Mouse (Mus musculus): ENCODE measurements around the gene Pacs2.

Pacs2 gene

DNA sequence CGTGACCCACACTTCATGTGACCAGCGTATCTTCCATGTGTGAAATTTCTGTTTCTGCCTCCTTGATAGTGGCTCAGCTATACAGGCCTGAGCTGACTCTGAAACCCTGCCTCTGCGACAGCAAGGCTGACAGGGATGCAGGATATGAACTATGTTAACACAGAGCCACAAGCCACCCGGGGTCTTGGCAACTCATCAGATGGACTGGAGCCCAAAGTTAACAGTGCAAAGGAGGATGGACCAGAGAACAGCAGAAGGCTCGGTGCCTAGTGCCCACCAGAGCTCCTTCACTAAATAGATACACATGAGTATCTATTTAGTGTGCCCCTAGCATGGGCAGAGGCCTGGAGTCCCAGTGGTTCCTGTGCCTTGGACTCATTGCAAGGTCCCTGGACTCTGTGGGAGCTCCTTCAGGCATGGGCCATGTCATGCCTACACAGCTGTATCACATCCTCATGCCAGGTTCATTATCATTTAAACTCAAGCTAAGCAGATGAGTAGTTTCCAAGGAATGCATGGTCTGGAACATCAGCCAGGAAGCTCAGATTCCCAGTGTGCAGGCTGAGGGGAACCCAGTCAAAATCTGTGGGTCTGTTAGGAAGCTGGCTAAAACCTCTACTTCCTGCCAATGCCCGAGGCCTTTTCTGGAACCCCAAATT is 2.5 kb upstream of the Pacs2 start:
- CTCF ChIA-PET = interaction anchor here (0.8 kb wide), 1 partner anchor 41 kb away, joined by 3 read pairs; no protein-coding TSS in a partner anchor

DNA sequence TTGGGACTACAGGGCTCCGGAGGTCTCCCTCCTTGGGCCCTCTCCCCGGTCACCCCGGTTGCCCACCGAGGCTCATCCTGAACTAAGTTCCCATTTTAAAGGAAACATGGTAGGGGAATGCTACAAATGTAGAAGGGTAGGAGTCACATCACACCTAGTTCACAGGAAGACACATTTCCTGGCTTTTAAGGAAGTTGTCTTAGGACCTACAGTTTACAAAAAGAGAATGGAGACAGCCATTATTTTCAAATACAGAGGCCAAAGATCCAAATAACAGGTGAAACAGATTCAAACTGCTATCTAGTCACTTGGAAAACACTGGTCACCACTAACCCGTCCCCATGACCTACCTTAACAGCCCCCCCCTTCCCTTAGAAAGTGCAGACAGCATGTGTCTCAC is 1.9 kb upstream of the Pacs2 start:
- CTCF ChIA-PET = interaction anchor here (0.8 kb wide), 1 partner anchor 41 kb away, joined by 3 read pairs; no protein-coding TSS in a partner anchor

DNA sequence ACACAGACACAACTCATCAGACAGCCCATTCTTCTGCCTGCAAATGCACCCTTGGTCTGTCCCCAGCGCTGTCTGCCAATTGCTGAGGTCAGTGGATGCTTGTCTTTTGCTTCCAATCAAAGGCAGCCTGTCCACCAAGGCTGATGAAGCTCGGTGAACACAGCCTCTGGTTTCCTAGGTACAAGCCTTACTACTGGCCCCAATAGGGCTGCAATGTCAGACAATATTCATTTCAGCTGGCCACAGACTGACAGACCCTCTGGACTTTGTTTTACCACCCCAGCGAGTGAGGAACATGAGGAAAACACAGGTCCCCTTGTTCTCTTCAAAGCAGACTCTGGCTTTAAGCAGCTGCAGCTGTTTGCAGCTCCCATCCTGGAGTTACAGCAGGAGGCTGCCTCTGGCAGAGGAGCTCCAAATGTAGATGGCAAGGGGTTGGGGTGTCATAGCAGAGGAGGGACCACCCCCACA is 1.3 kb upstream of the Pacs2 start:
- CTCF ChIA-PET = interaction anchor here (0.9 kb wide), 1 partner anchor 9 kb away, joined by 3 read pairs; no protein-coding TSS in a partner anchor

DNA sequence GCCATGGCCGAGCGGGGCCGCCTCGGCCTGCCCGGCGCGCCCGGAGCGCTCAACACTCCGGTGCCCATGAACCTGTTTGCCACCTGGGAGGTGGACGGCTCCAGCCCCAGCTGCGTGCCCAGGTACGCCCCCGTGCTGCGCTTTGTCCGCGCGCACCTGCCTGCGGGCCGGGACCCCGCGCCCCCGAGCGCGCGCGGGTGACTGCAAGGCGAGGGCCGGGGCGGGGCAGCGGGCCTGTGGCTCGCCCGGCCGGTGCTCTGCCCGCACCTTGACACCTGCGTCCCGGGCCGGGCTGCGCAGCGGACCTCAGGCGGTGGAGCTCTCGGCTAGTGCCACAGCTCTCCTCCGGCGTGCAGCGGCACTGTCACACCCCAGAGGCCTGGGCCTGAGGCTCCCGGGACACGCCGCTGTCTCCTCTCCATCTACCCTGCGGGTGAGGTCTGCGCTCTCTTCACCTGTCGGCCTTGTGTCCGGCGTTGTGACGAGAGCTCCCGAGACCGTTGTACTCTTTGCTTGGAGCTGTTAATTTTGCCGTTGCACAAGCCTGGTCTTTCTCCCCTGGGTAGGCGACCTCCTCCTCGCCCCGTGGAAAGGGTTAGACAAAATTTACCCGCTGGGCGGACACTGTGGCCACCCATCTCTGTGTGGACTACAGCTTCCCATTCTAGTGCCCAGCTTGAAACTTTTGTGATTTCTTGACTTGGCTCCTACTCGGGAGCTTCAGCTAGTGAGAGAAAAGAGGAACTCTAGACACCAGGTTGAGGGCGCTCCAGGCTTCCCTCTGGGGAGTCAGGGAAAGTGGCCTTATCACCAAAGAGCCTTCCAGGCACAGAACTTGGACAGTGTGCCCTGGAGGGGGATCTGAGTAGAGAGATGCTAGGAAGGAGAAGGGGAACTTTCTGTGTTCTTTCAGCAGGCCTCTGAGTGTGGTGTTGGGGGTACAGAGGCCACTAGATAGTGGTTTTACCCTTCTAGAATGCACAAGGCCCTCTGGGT is 551 bp downstream of the Pacs2 start:
- CTCF ChIA-PET = no interaction called here

DNA sequence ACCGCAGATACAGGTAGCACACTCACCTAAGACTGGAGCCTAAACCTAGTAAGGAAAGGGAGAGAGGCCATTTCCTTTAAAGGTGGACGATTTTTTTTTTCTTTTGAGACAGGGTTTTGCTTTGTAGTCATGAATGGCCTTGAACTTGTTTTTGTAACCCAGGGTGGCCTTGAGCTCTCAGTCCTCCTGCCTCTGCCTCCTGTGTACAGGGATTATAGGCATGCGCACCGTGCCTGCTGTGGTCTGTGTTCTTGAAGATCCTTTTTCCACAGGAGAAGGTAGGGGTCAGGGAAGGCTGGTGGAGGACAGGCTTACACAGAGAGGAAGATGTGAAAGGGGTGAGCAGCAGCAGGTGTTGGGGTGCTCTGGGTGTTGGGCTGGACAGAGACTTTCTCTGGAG is 1.6 kb downstream of the Pacs2 start:
- CTCF ChIA-PET = no interaction called here

DNA sequence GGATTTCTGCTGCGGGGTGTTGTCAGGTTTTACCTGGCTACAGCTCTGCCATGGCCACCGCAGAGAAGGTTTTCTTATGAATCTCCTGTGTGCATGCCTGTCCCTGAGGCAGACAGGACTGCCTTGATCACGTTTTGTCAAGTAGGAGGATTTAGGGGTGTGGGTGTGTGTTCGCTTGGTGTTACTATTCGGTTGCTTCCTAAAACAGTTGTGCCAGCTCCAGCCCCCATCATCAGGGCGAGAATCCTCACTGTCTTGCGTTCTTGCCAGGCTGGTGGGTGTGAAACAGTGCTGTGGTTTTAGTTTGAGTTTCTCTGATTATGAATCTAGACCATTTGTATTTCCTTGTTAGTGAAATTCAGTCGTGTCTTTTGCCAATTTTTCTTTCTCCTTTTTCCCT is 2.7 kb downstream of the Pacs2 start:
- CTCF ChIA-PET = no interaction called here

DNA sequence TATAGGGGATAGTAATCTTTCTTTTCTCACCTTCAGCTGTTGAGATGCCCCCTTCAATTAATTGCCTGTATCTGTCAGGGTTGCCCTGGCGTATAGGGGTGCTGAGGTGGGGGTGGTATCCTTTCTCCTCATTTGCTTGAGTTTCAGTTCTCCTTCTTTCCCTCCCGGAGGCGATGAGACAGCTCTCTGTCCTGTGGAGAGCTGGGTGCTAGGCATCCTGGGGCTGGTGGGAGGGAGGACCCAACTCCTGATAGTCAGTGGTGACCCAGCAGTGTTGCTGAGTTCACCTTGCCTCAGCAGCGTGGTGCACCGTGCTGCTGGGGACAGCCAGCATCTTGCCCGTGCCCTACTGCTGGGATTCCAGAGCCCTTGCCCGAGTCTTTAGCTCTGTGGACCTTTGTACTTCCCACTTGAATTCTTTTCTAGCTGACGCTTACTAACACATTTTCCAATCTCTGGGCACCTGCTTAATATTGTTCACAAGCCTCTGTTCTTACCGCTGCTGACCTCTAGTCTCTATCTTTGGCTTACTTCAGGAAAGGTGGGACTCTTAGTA is 3.2 kb downstream of the Pacs2 start:
- CTCF ChIA-PET = interaction anchor here (0.7 kb wide), 1 partner anchor 160 kb away, joined by 3 read pairs; no protein-coding TSS in a partner anchor

DNA sequence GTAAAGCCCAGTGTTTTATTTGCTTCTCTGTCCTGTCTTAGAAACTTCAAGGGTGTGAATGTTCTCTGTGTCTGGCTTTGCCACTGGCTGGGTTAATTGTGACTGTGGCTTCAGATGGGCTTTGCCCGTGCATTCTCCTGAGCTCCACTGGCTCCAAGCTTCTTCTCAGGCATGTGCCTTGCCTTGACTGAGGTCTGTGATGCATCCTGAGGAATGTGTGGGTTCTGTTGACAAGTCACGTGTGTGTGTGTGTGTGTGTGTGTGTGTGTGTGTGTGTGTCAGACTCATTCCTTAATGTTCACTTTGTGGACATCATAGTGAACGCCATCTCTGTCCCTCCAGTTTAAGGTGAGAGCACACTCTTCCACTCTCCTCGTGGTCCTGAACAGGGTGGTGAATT is 4.5 kb downstream of the Pacs2 start:
- CTCF ChIA-PET = interaction anchor here (0.7 kb wide), 1 partner anchor 58 kb away, joined by 6 read pairs; no protein-coding TSS in a partner anchor

DNA sequence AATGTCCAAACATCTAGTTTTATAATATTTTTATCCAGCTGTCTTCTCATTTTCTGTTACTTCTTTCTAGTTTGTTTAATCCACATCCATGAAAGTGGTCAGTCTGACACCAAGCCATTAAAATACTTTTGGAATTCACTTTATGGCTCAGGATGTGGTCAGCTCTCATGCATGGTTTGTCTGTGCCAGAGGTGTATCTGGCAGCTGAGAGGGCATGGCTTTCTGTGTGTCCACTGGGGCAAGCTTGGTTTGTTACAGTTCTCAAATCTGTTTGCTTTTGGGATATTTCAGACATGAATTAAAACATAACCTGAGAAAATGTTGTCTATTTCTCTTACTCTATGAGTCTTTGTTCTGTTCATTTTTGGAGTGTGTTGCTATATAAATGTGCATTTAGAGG is 7.2 kb downstream of the Pacs2 start:
- CTCF ChIA-PET = no interaction called here

DNA sequence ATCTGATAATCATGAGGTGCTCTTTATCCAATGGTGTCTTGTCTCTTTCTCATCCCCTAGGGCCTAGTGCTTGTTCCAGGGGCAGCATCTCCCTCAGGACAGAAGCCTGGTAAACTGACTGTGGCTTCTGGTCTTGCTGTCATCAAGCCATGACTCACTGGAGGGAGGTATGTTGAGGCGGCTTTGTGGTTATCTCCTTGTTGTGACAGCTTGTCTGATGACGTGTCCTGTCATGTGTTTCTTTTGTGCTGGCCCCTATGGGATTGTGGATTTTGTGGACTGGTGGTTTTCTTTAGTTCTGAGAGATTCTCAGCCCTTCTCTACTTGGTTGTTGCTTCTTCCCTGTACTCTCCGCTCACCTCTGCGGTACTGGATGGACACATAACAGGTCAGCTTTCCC is 8.8 kb downstream of the Pacs2 start:
- CTCF ChIA-PET = interaction anchor here (0.6 kb wide), 1 partner anchor 35 kb away, joined by 3 read pairs; no protein-coding TSS in a partner anchor

DNA sequence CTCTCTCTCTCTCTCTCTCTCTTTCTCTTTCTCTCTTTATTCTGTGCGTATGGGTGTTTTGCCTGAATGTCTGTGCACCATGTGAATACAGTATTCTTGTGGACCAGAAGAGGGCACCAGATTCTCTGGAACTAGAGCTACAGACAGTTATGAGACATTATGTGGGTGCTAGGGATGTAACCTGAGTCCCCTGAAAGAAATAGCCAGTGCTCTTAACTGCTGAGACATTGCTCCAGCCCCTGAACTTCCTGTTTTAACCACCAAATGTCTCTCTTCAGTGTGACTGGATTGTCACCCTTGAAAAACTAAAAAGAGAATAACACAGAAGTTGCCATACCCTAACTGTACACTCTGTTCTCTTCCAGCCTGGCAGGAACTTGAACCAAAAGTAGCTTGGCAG is 12.2 kb downstream of the Pacs2 start:
- CTCF ChIA-PET = no interaction called here

DNA sequence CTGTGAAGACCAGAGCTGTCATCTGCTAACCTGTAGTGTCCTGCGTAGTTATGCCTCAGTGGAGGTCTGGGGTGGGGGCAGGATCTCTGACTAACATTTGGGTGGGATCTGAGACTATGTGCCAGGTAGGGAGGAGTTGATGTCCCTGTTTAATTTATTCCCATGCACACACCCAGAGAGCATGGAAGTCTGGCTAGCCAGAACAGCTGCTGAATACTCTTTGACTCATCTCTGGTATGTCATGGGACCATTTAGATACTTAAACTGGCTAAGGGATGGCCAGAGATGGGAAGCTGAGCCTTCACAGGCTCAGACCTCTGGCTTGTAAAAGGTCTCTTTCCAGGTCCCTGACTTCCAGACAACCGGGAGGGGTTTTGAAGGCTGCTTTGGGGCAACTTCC is 13.2 kb downstream of the Pacs2 start:
- CTCF ChIA-PET = interaction anchor here (0.8 to 0.9 kb wide), 2 partner anchors 17 to 85 kb away, joined by 3 read pairs; no protein-coding TSS in a partner anchor

DNA sequence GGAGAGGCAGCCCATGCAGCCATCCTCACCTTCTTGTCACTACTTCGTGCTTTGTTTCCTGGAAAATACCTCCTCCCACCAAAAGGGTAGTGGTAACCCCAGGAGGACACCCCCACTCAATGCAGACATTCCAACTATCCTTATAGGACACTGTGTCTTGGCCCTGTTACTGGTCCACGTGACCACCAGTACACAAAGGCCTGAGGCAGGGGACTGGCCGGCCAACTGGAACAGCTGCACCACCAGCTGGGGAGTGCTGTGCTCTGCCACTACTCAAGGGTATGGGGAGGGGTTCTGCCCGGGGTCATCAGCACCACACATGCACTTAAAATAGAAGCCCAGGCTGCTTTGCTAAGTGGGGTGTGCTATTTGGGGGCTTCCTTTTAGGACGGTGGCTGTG is 13.8 kb downstream of the Pacs2 start:
- CTCF ChIA-PET = interaction anchor here (0.8 kb wide), 1 partner anchor 84 kb away, joined by 3 read pairs; no protein-coding TSS in a partner anchor

DNA sequence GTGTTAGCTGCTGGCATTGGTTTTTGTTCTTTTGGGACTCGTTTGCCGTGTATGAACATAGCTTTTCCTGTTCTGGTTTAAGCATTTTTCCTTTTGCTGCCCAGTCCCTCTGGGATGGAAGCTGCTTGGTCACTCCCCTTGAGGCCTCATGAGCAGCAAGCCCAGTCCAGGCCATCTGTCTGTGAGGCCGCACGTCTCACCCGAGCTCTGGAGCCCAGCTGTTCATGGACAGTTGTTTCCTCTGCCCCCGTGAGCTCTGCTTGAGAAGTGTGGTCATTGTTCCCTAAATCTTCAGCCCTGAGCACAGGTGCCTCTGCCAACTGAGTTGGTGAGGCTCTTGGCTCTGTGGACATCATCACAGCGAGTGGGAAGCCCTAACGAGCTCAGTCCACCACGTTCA is 14.6 kb downstream of the Pacs2 start:
- CTCF ChIA-PET = no interaction called here

DNA sequence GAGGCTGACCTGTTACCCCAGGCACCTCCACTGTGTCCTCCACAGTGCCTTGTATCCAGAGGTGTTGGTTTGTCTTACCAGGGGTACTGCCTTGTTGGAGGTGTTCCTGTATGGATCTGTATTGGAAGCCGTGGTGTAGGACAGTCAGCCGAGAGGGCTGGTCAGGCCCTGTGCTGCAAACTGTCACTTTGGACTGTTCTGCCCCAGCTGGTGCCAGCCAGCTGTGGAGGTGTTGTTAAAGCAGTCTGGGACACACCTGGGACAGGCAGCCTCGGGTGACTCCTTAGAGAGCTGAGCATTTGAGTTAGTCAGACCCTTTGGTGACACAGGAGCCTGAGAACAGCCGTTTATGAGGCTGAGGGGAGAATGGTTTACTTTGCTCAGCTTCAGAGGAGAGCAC is 15.7 kb downstream of the Pacs2 start:
- CTCF ChIA-PET = no interaction called here

DNA sequence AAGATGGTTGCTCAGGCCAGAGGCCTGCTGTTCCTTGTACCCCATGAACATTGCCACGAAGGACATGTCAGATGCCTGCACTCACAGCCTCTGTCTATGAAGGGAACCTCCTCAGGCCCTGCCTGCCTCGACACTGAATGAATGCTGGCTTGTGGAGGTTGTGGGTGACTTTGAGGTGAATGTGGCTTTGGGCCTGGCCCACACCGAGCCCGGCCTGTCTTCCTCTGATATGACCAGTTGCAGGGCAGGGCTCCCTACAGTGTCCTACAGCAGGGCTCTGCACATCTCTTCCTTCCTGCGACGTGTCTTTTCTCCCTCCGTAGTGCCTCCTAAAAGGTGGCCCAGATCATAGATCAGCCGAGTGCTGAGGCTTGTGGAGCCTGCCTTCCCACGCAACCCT is 16.7 kb downstream of the Pacs2 start:
- CTCF ChIA-PET = no interaction called here

DNA sequence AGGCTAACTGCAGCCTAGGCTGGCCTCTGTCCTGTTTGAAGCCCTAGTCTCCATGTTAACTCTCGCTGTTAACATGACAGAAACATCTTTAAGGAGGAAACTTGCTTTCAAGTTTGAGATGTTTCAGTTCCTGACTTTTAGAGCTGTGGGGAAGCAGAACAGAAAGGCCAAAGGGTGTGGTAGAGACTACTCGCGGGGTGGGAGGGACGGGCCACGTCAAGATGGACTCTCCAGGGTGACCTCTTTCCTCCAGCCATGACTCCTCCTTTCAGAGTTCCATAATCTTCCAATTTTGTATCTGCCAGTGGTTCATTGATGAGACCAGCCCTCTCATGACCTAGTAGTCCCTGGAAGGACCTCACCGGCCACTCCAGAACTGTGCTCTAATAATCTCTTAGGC is 17.1 kb downstream of the Pacs2 start:
- CTCF ChIA-PET = no interaction called here

DNA sequence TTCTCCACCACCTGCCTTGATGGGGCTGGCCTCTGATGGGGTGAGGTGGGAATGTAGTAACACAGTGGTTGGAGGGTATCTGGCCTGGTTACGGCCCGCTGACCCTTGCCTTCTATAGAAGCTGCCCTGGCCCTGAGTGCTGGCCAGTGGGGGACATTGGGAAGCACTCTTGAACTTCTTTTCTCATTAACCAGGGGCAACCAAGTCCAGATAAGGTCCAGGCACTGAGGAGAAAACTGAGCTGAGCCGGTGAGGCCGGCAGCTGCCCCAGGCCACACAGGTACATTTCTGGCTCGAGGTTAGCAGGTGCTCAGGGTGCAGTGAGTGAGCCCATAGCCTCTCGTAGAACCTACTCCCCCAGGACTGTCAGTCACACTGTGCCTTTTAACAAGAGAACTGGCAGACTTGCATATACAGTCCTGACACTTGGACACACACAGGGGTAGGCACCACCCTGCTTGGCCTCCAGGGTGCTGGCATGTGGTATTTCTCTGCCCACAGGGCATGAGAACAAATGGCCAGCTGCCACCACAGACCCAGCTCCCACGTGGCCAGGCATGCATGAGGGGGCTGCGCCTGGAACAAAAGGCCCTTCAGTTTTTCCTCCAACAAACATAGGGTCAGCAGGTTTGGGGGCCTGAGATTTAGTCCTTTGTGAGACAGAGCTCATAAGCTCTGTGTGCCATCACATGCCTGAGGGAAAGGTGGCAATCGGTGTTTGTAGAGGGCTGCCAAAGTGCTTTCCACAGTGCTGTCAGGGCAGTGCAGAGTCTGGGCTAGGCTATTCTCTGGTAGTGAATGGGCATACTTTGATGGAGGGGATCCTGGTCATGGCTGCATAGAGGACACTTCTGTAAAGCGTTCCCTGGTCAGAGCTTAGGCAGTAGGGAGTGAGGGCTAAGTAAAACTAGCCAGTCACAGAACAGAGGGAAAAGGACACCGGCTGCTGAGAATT is 18.3 kb downstream of the Pacs2 start:
- CTCF ChIA-PET = no interaction called here

DNA sequence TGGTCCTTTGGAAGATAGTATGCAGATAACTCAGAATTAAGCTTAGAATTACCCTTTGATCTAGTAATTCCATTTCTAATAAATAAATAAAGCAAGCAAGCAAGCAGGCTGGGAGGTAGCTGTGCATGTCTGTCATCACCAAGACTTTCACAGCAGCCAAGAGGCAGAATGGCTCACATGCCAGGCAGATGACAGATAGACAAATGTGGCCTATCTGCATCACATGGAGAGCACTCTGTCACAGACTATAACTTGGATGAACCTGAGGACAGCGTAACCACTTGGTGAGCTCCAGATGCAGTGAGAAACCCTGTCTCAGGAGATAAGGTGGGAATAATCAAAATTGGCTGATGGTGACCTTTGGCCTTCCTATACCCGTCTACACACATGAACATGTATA is 20.8 kb downstream of the Pacs2 start:
- CTCF ChIA-PET = no interaction called here

DNA sequence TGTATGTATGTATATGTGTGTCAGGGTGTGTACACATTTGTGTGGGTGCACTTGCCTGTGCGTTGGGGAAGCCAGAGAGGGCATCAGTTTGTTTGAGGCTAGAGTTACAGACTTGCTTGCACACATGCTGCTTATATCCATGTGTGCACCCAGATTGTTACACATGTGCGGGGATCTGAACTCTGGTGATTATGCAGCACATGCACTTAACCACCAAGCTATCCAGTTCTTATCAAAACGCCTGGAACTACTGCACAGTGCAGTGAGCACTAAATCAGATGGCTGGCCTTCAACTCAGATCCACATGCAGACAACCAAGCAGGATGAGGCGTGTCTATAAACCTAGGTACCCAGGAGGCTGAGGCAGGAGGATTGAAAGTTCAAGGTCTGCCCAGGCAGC is 22.7 kb downstream of the Pacs2 start:
- CTCF ChIA-PET = interaction anchor here (0.7 kb wide), 2 partner anchors 64 to 100 kb away, joined by 4 to 7 read pairs; no protein-coding TSS in a partner anchor

DNA sequence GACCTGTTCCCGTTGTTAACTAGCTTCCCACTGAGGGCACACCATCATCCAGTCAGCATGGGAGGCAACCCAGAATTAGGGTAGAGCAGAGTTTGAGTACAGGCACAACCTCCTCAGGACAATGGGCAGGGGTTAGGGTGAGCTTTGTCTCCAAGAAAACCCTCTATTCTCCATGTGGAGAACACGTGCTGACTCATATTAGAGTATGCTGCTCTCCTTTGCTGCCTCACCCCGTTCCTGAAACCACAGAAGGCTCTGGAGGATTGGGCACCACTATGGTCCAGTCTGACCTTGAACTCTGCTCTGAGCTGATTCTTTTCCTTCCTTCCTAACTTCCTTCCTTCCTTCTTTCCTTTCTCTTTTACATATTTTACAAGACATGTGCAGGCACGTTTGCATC is 24.1 kb downstream of the Pacs2 start:
- CTCF ChIA-PET = no interaction called here
